Mouse (Mus musculus) c-Kit-positive CD71-positive TER-119-negative erythroid progenitor cells, embryonic 14.5 days (primary cell): ENCODE results near the gene Rbm43.
"Not testable (repeated sequence)": the region's sequence is repeated elsewhere in the genome, so short reads cannot be mapped to it uniquely, and the experiment has no call there.

Experiments used
- DNase-seq: peaks from one replicate; pipeline ENCODE4 v3.0.0-alpha.2; 2013; ENCODE audit warnings: low read depth

The Rbm43 gene

DNA sequence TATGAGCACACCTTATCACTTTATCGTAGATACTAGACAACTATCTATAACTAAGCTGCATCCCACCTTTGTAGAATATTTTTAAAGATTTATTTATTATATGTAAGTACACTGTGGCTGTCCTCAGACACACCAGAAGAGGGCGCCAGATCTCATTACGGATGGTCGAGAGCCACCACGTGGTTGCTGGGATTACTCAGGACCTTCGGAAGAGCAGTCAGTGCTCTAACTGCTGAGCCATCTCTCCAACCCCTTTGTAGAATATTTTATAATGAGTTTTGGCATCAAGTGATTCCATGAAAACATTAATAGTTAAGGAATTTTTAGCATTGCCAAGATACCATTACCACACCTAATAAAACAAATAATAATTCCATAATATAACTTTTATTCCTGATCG is 20.4 kb downstream of the Rbm43 start:
- DNase-seq = no peak

DNA sequence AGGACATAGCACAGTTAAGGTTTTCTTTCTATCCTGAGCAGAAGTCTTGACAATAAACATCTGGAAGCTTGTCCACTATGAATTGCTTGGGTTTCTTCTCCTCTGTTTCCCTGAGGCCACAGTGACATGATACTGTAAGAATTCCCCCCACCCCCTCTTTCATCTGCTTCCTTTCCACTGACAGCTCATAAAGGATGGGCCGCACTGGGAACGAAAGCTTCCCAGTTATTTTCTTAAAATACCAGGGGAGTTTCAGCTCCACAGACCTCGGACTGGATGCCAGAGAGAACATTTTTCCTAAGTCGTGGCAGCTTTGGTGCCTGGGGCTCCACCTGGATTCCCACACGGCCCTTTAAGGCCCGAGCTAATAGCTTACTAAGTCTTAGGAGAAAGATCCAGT is 22.2 kb downstream of the Rbm43 start:
- no peak for DNase-seq

DNA sequence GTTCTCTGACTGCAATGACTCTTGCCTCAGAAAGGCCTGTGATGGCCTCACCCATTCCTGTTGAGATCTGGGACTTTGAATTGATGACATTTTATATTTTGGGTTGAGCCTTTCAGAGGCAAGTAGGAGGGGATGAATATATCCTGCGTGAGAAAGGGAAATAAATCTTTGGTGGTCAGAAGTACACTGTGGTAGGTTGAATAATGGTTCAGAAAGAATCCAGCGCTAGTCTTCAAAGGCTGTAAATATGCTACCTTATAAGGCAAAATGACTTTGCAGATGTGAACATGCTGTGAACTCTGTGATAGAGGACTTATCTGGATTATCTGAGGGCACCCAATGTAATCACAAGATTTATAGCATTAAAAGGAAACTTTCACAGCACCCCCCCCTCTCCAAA is 23.1 kb downstream of the Rbm43 start:
- no peak for DNase-seq

DNA sequence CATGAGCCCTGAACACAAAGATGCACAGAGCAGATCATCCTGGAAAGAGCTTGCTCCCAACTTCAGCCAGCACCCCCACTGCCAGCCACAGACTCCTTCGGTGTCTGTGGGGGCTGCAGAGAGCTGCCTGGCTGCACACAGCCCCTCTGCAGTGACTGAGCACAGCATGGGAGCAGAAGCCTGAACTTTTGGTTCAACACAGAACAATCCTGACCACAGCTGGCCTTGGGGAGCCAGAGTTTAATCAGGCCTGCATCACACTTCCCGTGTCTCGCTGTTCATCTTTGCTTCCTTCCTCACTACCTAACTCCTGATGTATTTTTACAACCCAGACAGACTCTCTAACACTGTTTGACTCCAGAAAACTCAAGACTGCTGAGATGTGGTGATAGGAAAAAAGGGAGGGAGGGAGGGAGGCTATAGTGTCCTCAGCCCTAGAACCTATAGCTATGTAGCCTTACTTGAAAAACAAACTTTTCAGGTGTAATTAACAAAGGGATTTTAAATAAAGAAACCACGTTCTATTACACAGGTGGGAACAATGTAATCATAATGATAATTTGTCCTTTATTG is 27.3 kb downstream of the Rbm43 start:
- no peak for DNase-seq

DNA sequence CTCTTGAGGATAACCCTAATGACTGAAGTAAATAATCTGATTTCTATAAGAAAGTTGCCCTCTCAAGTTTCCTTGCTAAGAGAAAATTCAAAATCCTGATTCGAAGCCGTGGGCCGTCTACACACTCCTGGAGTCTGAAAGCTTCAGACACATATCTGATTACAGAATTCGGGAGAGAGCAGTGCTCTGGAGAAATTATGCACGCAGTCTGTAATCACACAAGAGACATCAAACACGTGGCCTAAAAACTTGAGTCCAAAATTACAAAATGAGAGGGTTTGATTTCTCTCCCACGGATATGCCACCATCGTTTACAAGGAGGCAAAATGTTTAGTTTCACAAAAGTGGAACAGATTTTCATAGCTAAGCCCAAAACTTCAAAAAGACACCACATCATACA is 29.3 kb downstream of the Rbm43 start:
- no peak for DNase-seq

DNA sequence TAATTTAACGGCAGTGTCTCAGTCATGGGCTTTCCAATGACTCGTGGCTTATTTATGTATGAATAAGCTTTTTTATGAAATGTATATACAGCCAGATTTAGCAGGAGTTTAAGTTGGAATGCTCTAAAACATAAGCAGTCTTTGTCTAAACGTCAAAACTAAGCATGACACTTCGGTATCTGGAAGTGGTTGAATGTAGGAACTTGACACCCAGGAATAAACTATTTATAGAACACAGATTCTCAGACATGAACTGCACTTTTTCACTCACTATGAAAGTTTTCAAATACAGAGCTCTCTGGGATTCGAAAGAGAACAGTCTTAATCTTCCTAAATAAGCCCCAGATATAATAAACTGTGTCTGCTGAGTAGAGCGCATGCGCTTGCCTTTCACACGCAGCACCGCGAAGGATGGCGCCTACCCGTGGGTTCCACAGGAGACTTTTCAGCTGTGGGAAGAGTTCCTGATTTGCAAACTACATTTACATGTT is 42.5 kb downstream of the Rbm43 start:
- no peak for DNase-seq

DNA sequence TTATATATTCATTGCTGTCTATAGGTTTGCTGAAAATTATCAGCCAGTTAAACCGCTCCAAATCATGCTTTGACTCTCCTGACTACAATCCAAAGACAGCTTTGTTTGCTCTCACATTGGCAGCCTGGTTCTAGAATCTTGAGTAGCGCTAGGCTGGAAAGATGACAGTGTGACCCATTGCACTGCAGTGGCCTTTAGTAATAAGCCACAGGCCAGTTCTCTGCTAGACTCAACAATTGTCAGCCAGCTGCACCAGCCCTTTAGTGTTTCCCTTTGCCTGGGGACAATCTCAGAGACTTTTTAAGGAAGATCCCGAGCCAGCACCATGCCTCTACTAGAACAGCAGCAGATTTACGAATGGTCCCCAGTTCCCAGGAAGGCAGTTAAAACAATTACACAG is 44.0 kb downstream of the Rbm43 start:
- no peak for DNase-seq

DNA sequence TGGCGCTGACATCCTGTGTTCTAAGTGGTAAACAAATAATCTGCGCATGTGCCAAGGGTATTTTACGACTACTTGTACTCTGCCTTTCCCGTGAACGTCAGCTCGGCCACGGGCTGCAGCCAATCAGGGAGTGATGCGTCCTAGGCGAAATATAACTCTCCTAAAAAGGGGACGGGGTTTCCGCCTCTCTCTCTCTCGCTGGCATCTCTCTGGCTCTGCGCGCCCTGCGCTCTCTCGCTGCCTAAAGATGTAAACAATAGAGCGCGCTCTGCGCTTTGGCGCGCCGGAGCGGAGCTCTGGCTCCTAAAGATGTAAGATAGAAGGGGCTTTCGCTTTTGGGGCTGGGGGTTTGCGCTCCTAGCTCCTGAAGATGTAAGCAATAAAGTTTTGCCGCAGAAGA is 44.8 kb downstream of the Rbm43 start:
- not testable (repeated sequence) for DNase-seq

DNA sequence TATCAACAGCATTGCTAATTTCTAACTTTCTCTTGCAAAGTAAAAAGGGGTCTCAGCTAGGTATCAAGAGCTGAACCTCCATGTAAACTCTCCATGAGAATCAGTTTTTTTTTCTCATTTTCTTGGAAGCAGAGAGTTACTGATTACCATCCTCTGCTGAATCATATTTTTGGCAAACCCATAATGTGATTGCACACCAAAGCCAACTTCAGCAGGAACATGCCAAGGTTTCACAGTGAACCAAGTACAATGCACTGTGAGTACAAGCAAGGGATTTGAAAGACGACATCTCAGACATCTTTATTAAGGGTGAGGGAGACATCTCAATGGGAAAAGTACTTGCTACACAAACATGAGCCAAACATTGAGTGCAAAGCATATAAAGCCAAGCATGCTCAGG is 54.8 kb downstream of the Rbm43 start:
- DNase-seq = no peak
